Mouse (Mus musculus) limb, embryonic 10.5 days (tissue): Measurements from ENCODE around the gene Armc7. TPM values are rescaled to one million over a fixed set of nuclear protein-coding genes. Genes with fewer than 3 reads are reported as not detected.

Source experiments
- DNase-seq: peaks from one replicate; pipeline ENCODE4 v3.0.0-alpha.2; 2017; ENCODE audit warnings: low spot score
- H3K27ac ChIP-seq: fragments of 300-500 bp; sonication (generic); 2 replicates; pipeline ENCODE4 v1.5.1; 2016; ENCODE audit warnings: mild to moderate bottlenecking
- H3K27me3 ChIP-seq: fragments of 300-500 bp; sonication (generic); 2 replicates; pipeline ENCODE4 v1.6.1; 2016; ENCODE audit warnings: low read depth, mild to moderate bottlenecking; ENCODE audit not compliant: poor library complexity, severe bottlenecking
- H3K36me3 ChIP-seq: fragments of 300-500 bp; sonication (generic); 2 replicates; pipeline ENCODE4 v1.6.1; 2016; ENCODE audit warnings: mild to moderate bottlenecking, moderate library complexity
- H3K4me1 ChIP-seq: fragments of 300-500 bp; sonication (generic); 2 replicates; pipeline ENCODE4 v1.6.1; 2016
- H3K4me3 ChIP-seq: fragments of 300-500 bp; sonication (generic); 2 replicates; pipeline ENCODE4 v1.5.1; 2016; ENCODE audit warnings: mild to moderate bottlenecking, moderate library complexity
- H3K9me3 ChIP-seq: fragments of 300-500 bp; sonication (generic); replicated peaks from 2 replicates; pipeline ENCODE4 v1.6.1; 2016; ENCODE audit warnings: mild to moderate bottlenecking
- WGBS: fragments of 180-500 bp; shearing (Covaris S2); methylation state at CpG from one replicate; pipeline ENCODE4 v1.1.7; 2016; 5-methylcytosine and 5-hydroxymethylcytosine counted together
- polyA plus RNA-seq: library from polyadenylated mRNA; unstranded; fragments of >200 nt; fragmentation: Nextera tagmentation; extraction: Ambion mirVana; gene quantifications from 2 replicates; pipeline ENCODE4 v1.2.1, GENCODE M21; 2016

Armc7 gene
- polyA plus RNA-seq, 1 experiment from 2014 or later: 9.9 TPM

DNA sequence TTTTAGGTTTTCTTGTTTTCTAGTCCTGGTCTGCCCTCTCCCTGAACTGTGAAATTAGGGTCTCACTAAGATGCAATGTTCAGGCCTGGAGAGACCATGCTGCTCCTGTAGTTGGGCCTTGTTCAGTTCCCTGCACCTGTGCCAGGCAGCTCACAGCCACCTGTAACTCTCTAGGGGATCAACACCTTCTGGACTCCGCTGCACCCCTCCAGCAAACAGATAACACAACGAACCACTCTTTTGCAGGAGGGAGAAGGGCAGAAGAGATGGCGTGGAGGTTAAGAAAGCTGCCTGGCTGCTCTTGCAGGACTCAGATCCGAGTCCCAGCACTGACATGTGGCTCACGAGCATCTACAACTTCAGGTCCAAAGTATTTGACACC is 35.0 kb downstream of the Armc7 start:
- Histone ChIP-seq H3K36me3 (peaks cover 32% of the 10 kb centered on the region), H3K4me1 (peaks cover 57% of the 10 kb centered on the region), H3K9me3 (no peaks in the 10 kb centered on the region), H3K4me3 (peak overlapping the region; percentile 30; the same call in 1 of the 2 replicates), H3K27me3 (no peaks in the 10 kb centered on the region), H3K27ac (no peak overlapping the region; the same call in 1 of the 2 replicates)
- no peak for DNase-seq
- WGBS: 63% methylated on average over 5 of the region's 5 CpGs

DNA sequence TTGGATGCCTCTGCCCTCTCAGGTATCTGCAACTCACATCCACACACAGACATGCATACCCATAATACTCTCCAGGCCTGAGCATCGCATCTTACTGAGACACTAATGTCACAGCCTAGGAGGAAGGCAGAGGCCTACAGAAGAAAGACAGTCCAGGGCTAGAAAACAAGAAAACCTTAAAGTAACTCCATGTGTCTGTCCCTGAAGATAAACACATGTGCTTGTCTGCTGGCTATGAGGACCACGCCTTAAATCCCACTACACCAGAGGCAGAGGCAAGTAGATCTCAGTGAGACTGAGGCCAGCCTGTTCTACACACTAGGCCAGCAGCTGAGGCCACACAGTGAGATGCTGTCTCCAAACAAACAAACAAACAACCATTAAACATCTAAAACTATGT is 35.7 kb downstream of the Armc7 start:
- Histone ChIP-seq H3K9me3 (no peaks in the 10 kb centered on the region), H3K4me1 (peaks cover 57% of the 10 kb centered on the region), H3K27ac (no peak overlapping the region), H3K27me3 (no peaks in the 10 kb centered on the region), H3K36me3 (peaks cover 29% of the 10 kb centered on the region), H3K4me3 (peak overlapping the region; percentile 98; the same call in 1 of the 2 replicates)
- DNase-seq: no peak
- 87% methylated on average over 2 of the region's 2 CpGs for WGBS

DNA sequence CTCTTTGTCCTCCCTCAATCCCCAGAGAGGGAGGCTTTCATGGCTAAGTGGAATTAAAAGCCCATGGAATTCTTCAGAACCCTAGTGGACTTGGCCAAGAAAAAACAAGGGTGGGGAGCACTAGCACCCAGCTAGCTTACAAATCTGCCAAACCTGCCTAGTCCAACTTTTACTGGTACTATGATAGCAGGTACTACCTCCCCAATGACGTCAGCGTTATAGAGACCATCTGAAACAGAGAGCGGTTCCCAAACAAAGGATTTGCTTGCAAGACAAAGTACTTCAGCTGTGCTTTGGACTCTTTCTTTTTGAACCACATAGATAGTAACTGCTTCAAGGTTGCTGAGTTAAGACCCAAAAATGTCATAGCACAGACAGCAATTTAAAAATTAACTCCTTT is 36.5 kb downstream of the Armc7 start:
- Histone ChIP-seq H3K4me3 (peak overlapping the region; percentile 98), H3K27ac (0 out of 2 replicates have a peak overlapping the region, but pooled peaks have one; percentile 38), H3K9me3 (no peaks in the 10 kb centered on the region), H3K4me1 (peaks cover 57% of the 10 kb centered on the region), H3K27me3 (no peaks in the 10 kb centered on the region), H3K36me3 (peaks cover 20% of the 10 kb centered on the region; the same call in 1 of the 2 replicates)
- WGBS: 89% methylated on average over 3 of the region's 3 CpGs
- DNase-seq: no peak

DNA sequence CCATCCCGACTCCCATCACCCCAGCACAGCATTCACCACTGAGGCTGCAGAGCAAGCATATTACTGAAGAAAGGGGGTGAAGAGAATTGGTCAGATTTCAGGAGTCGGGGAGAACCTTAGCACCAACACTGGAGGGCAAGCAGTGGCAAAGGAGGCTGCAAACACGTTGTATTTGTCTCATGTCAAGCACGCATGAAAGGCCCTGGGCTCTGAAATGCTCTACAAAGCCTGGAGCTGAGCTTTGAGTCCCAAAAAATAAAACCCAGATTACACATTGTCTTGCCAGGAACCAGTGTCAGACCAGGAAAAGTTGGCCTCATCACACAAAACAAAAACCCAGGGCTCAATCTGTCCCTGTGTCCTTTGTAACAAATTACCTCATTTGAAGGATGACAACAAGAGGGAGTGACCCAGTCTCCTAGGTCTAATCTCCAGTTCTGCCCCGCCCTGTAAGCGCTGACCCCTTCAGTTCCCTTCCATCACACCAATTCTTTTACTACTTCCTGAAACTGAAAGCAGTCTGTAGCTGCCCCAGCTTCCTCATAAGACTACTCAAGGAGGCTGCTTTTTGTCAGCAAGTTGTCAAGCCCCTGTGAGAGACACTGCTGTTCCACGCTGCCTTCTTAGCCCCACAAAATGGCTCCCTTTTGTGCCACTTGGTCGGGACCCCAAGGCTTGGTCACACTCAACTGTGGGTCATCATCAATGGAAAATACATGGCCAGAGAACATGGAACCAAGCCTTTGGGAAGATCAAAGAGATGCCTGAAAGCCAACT is 37.1 kb downstream of the Armc7 start:
- Histone ChIP-seq H3K27ac (peak overlapping the region; percentile 95), H3K27me3 (no peaks in the 10 kb centered on the region), H3K36me3 (peaks cover 17% of the 10 kb centered on the region; the same call in 1 of the 2 replicates), H3K4me3 (peak overlapping the region; percentile 98), H3K9me3 (no peaks in the 10 kb centered on the region), H3K4me1 (peaks cover 55% of the 10 kb centered on the region)
- no peak for DNase-seq
- 51% methylated on average over 8 of the region's 8 CpGs for WGBS

DNA sequence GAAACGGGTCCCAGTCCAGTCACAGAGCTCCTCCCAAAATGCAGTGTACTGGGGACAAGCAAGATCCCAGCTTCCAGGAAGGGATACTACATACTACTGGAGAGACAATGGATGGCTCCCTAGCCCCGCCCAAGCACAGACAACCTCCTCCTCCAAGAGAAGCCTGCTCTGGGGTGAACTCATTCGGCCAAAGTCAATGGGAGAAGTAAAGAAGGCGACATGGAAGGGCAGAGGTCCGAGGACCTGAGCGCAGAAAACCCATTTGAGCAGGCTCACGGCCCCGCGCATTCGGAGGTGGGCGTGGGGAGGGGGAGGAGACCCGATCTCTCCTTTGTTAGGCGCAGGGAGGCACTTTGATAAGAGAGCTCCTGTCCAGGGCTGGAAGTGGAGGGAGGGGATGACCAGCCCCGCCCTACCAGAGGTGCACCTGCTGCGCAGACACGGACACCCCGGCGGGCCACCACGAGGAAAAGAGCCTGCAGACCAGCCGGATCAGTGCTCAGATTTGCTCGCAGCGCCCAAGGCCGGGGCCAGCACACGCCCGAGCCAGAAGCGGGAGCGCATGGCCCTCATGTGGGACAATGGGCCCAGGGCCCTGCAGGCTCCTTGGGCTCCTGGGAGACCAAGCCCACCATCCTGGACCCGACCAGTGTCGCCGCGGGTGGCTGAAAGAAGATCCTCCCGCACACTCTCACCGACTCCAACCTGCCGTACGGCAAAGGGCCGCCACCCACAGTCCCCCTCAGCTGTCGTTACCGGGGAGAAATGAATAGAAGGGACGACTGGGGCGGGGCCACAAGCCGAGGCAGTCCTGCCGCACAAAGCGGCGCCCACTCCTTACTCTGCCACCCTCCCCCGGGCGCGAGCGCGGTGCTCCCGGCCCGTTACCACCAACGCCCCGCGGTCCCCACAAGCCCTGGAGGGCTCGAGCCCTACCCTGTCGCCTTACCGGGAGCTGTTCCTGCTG is 38.1 kb downstream of the Armc7 start:
- H3K27me3 ChIP-seq: no peaks in the 10 kb centered on the region
- H3K9me3 ChIP-seq: no peaks in the 10 kb centered on the region
- peaks cover 11% of the 10 kb centered on the region; the same call in 1 of the 2 replicates for H3K36me3 ChIP-seq
- peaks cover 53% of the 10 kb centered on the region for H3K4me1 ChIP-seq
- peak; percentile 63 for DNase-seq
- peak overlapping the region; percentile 98 for H3K4me3 ChIP-seq
- WGBS: under 1% methylated on average over 57 of the region's 57 CpGs
- H3K27ac ChIP-seq: peak overlapping the region; percentile 95

DNA sequence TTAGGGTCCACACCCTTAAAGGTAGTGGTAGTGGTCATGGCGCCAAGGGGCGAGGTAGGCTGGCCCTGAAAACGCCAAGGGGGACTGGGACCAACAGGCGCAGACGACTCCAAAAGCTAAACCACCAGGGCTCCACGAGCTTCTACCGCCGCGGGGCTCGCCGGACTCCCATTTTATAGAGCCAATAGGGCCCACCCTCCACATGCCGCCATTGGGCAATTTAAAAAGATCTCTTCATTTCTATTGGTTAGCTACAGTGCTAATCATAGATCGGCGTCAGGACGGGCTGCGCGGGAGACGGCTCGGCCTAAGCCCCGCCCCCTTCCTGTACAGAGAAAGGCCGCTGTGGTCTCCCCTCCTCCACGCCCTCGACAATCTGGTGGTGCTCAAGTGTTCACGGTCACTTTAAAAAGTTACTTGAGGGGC is 38.8 kb downstream of the Armc7 start, which contains the start of gene Jpt1:
TSS of gene Jpt1 (minus strand) at position 150 of the 426 bp plus-strand sequence.
- Histone ChIP-seq H3K9me3 (no peaks in the 10 kb centered on the region), H3K27ac (peak within 1 kb of the TSS; percentile 95), H3K36me3 (peaks cover 7% of the 10 kb centered on the region; the same call in 1 of the 2 replicates), H3K4me1 (peaks cover 48% of the 10 kb centered on the region), H3K27me3 (no peaks in the 10 kb centered on the region), H3K4me3 (peak within 1 kb of the TSS; percentile 98)
- DNase-seq: peak; percentile 94
- WGBS: under 1% methylated on average over 24 of the region's 24 CpGs

DNA sequence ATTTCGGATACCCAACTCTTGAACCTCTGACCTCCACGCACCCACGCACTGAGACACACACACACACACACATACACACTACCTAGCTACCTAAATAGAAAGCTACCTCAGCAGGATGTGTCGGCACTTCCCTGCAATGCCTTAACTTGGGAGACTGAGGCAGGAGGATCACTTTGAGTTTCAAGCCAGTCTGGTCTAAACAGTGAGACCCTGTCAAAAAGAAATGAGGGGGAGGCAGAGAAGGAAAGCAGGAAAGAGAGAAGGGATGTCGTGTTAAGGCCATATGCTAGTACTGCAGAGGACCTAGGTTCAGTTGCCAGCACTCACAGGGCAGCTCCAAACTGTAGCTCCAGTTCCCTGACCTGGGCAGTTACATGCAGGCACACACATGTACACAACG is 39.6 kb downstream of the Armc7 start:
- Histone ChIP-seq H3K9me3 (no peaks in the 10 kb centered on the region), H3K36me3 (peaks cover 8% of the 10 kb centered on the region; the same call in 1 of the 2 replicates), H3K4me3 (no peak overlapping the region), H3K27me3 (no peaks in the 10 kb centered on the region), H3K27ac (peak overlapping the region; percentile 95; the same call in 1 of the 2 replicates), H3K4me1 (peaks cover 44% of the 10 kb centered on the region)
- DNase-seq: no peak
- WGBS: 79% methylated on average over 6 of the region's 6 CpGs

DNA sequence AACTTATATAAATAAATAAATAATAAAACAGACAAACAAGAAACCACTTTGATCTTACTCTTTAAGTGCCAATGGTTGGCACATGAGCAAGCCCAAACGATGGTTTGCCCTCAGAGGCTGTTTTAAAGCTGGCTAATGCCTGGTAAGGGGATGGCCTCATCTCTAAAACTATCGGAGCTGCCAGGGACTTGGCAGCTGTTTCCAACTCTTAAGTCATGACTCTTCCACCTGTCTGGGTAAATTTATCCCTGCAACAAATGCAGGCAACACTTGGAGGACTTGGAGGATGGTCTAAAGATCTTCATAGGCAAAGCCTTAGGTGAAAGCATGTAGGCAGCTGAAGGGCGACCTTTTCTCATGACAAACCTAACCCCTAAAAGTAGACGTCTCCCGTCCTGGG is 41.5 kb downstream of the Armc7 start:
- H3K27me3 ChIP-seq: no peaks in the 10 kb centered on the region
- no peak overlapping the region for H3K27ac ChIP-seq
- H3K9me3 ChIP-seq: no peaks in the 10 kb centered on the region
- no peak overlapping the region for H3K4me3 ChIP-seq
- H3K4me1 ChIP-seq: peaks cover 25% of the 10 kb centered on the region
- WGBS: 80% methylated on average over 5 of the region's 5 CpGs
- no peak for DNase-seq
- H3K36me3 ChIP-seq: peaks cover 15% of the 10 kb centered on the region

DNA sequence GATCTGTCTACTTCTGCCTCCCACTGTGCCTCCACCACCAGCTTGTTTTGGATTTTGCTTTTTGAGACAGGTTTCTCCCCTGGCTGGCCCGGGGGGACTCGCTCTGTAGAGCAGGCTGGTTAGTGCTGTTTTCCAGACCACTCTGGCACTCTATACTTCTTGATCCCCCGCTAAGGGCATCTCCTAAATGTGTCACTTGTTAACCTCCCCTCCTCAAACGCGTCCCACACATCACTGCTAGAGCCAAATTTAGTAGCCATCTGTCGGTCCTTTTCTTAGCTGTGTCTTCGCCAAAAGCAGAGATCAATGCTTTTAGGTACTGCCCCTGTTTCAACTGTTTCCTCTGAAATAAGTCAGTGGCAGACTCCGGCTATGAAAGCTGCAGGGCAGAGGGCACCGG is 43.2 kb downstream of the Armc7 start:
- Histone ChIP-seq H3K27me3 (no peaks in the 10 kb centered on the region), H3K4me1 (peaks cover 10% of the 10 kb centered on the region), H3K27ac (no peak overlapping the region), H3K9me3 (no peaks in the 10 kb centered on the region), H3K4me3 (no peak overlapping the region), H3K36me3 (peaks cover 27% of the 10 kb centered on the region)
- no peak for DNase-seq
- WGBS: 69% methylated on average over 9 of the region's 9 CpGs

DNA sequence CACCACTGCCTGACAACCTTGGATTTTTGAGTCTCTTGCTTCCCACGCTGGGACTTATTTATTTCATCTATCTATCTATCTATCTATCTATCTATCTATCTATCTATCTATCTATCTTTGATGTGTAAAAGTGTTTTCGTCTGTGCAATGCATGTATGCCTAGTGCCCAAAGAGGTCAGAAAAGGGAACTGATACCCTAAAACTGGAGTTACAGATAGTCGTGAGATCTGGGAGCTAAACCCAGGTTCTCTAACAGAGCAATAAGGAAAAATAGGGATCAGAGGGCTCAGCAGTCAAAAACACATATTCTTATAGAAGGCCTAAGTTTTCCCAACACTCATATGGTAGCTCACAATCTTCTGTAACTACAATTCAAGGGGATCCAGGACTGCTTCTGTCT is 44.1 kb downstream of the Armc7 start:
- H3K4me3 ChIP-seq: no peak overlapping the region
- peaks cover 36% of the 10 kb centered on the region for H3K36me3 ChIP-seq
- H3K27me3 ChIP-seq: no peaks in the 10 kb centered on the region
- H3K4me1 ChIP-seq: peaks cover 5% of the 10 kb centered on the region
- no peak overlapping the region for H3K27ac ChIP-seq
- no peaks in the 10 kb centered on the region for H3K9me3 ChIP-seq
- DNase-seq: no peak
- WGBS: 88% methylated on average over 3 of the region's 3 CpGs

DNA sequence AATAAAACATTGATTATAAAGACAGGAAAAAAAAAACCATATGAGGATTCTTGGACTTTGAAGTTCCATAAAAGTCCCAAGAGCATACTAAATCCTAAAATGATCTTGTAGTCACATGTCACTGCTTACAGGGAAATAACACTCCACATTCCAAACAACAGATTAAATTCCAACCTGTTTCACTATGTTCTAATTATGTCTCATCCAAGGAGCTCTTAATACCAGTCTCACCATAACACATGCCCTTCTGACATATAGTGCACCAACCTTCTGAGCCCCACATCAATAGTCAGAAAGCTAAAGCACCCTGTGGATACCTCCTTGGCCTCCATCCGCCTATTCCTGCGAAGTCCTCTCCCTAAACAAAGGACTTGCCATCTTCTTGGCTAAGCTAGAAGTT is 44.8 kb downstream of the Armc7 start:
- Histone ChIP-seq H3K9me3 (no peaks in the 10 kb centered on the region), H3K36me3 (peaks cover 42% of the 10 kb centered on the region), H3K4me3 (no peak overlapping the region), H3K4me1 (no peaks in the 10 kb centered on the region), H3K27me3 (no peaks in the 10 kb centered on the region), H3K27ac (no peak overlapping the region)
- 86% methylated on average over 2 of the region's 2 CpGs for WGBS
- DNase-seq: no peak

DNA sequence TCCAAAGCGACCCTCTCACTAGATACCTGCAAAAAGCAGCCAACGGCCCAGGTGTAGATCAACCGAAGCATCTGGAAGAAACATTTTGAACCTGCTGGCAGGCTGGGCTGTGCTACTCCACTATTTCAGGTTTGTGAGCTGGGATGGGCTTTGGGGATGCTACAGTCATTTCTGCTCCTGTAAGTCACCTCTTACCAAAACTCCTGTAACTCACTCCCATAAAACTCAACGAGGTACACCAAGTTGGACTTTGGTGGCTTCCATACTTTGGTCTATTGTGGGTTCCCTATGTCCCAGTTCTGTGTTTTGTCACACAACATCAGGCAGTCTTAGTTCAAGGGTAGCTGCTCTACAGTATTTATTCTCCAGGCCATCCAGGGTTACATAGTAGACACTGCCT is 45.6 kb downstream of the Armc7 start:
- Histone ChIP-seq H3K9me3 (no peaks in the 10 kb centered on the region), H3K4me3 (no peak overlapping the region), H3K36me3 (peaks cover 51% of the 10 kb centered on the region), H3K27me3 (no peaks in the 10 kb centered on the region), H3K4me1 (no peaks in the 10 kb centered on the region), H3K27ac (no peak overlapping the region)
- WGBS: 87% methylated on average over 4 of the region's 4 CpGs
- no peak for DNase-seq
